Mouse (Mus musculus) kidney, adult 2 months (tissue): ENCODE data around the gene Dstyk.

Source experiments
- CTCF ChIP-seq: fragments of 200-500 bp; conservative IDR thresholded peaks from 2 replicates; pipeline ENCODE4 v1.5.1; 2011; ENCODE audit warnings: low read depth, mild to moderate bottlenecking, control low read depth, low read length, moderate library complexity, mixed read lengths; ENCODE audit not compliant: insufficient read depth, insufficient read length
- POLR2A ChIP-seq: fragments of 200-500 bp; IDR thresholded peaks from one replicate; pipeline ENCODE4 v1.6.1; 2011; ENCODE audit warnings: low read depth, low read length, control low read depth

- TF ChIP-seq CTCF: no peak
- no peak for TF ChIP-seq POLR2A
Measured at GRCm38 (mm10) chr1:132410657-132411056, 6.7 kb upstream of the Dstyk start.
